Comparison of ENCODE assay signal across 22 mouse cellular contexts in genomic region chr10:100009681-100010080, GRCm38 (mm10). TPM values are rescaled to one million over a fixed set of nuclear protein-coding genes. Genes with fewer than 3 reads are reported as not detected.
A peak's percentile ranks its signal among the peaks of the same experiment; 100 is the strongest.
DNase-seq lines count a peak whose midpoint lies in the region; ATAC-seq and TF ChIP-seq lines count a peak whose summit lies in the region.
"Had no signal": no experiment of that assay in that cellular context is flagged by ENCODE, and none has a peak within 500 bp of the region (broad histone marks: within the 10 kb centered on the region; RNA-seq: fewer than 3 reads in every experiment).

No protein-coding gene starts in this region.

- H3K4me2 ChIP-seq in forebrain, embryonic 12.5 days: no peak overlapping the region
- peak overlapping the region; percentile 53 for H3K4me2 ChIP-seq in limb, embryonic 13.5 days (replicated peaks)
- H3K4me2 ChIP-seq: heart, embryonic 11.5 days; liver, embryonic 13.5 days; midbrain, embryonic 12.5 days had no signal

- peak overlapping the region; percentile 36; the same call in 1 of the 2 replicates for H3K4me3 ChIP-seq in layer of hippocampus, adult 2 months
- no peak overlapping the region for H3K4me3 ChIP-seq in forebrain, embryonic 12.5 days (replicated peaks)
- no peak overlapping the region for H3K4me3 ChIP-seq in limb, embryonic 13.5 days
- H3K4me3 ChIP-seq: liver, embryonic 13.5 days; midbrain, embryonic 12.5 days had no signal

- no peak overlapping the region for H3K27ac ChIP-seq in layer of hippocampus, adult 2 months
- H3K27ac ChIP-seq in forebrain, embryonic 12.5 days: no peak overlapping the region
- H3K27ac ChIP-seq in limb, embryonic 13.5 days: no peak overlapping the region
- H3K27ac ChIP-seq: hindbrain, postnatal 0 days; liver, embryonic 13.5 days; midbrain, embryonic 12.5 days had no signal

- peaks cover 28% of the 10 kb centered on the region for H3K27me3 ChIP-seq in forebrain, embryonic 12.5 days
- H3K27me3 ChIP-seq in limb, embryonic 13.5 days: peaks cover 14% of the 10 kb centered on the region
- H3K27me3 ChIP-seq: Patski had no signal

- peak; percentile 39; the same call in 1 of the 2 replicates for ATAC-seq in forebrain, embryonic 12.5 days (ENCODE audit: low FRiP score)
- ATAC-seq in limb, embryonic 13.5 days (ENCODE audit: low FRiP score, low read depth): no peak
- ATAC-seq: hindbrain, postnatal 0 days; Patski had no signal

- peaks cover 6% of the 10 kb centered on the region; the same call in 1 of the 2 replicates for H3K4me1 ChIP-seq in forebrain, embryonic 12.5 days
- H3K4me1 ChIP-seq in limb, embryonic 13.5 days: peaks cover 11% of the 10 kb centered on the region
- H3K4me1 ChIP-seq: liver, embryonic 13.5 days; midbrain, embryonic 12.5 days had no signal

- H3K9ac ChIP-seq in forebrain, embryonic 12.5 days: no peak overlapping the region
- no peak overlapping the region for H3K9ac ChIP-seq in limb, embryonic 13.5 days
- H3K9ac ChIP-seq: liver, embryonic 13.5 days; midbrain, embryonic 12.5 days had no signal

- peak; percentile 55 for DNase-seq in heart, adult 11 months
- DNase-seq in heart, adult 18-20 months: no peak
- DNase-seq in layer of hippocampus, adult 2 months (ENCODE audit: low spot score in 2 of 2): no peak
- DNase-seq in layer of hippocampus, adult 8-10 months (ENCODE audit: low spot score in 2 of 2): no peak
- no peak for DNase-seq in ovary, postnatal 36 days (ENCODE audit: low spot score)
- no peak for DNase-seq in B cell, adult 2 months
- DNase-seq: adrenal gland, postnatal 36 days; cerebellum, adult 11 months; cerebellum, adult 9-11 months; kidney, adult 9 months; left cerebral cortex, postnatal 4 days; liver, embryonic 13.5 days; lung, adult 2 months; lung, postnatal 14 days; thymus, postnatal 25 days had no signal

- no peaks in the 10 kb centered on the region for H3K36me3 ChIP-seq in forebrain, embryonic 12.5 days (replicated peaks)
- H3K36me3 ChIP-seq in limb, embryonic 13.5 days: no peaks in the 10 kb centered on the region
- H3K36me3 ChIP-seq: liver, embryonic 13.5 days; midbrain, embryonic 12.5 days had no signal

- no peaks in the 10 kb centered on the region for H3K9me3 ChIP-seq in forebrain, embryonic 12.5 days
- H3K9me3 ChIP-seq in limb, embryonic 13.5 days: no peaks in the 10 kb centered on the region
- H3K9me3 ChIP-seq: midbrain, embryonic 12.5 days had no signal

- 23% methylated on average over 6 of the region's 6 CpGs for WGBS in forebrain, embryonic 12.5 days
- 49% methylated on average over 6 of the region's 6 CpGs for WGBS in limb, embryonic 13.5 days

- no peak for TF ChIP-seq CTCF in layer of hippocampus, adult 2 months (conservative IDR thresholded peaks at IDR 0.05)

RNA-seq across cellular contexts. Expression of gene Kitl, which starts 5.7 kb away (rescaled TPM):
- total RNA-seq in heart, adult 18-20 months (2021): 10 to 100 TPM; 46.9 to 85.8 TPM
- 10 to 100 TPM; 21.4 to 21.6 TPM for total RNA-seq in layer of hippocampus, adult 2 months (2021)
- total RNA-seq in layer of hippocampus, adult 8-10 months (2022): 10 to 100 TPM; 20.5 to 36.7 (median 22.7) TPM
- 15.8 and 22.8 TPM in 2 replicates for polyA plus RNA-seq in forebrain, embryonic 12.5 days (2016; fragmentation: Nextera tagmentation; extraction: Ambion mirVana)
- polyA plus RNA-seq in limb, embryonic 13.5 days (2015; fragmentation: Nextera tagmentation; extraction: Ambion mirVana): 14.4 and 15.9 TPM in 2 replicates
- total RNA-seq: megakaryocyte progenitor cell, adult 5-6 weeks had no signal
